Mouse (Mus musculus): ENCODE results near the gene Ccnk.

Ccnk gene

DNA sequence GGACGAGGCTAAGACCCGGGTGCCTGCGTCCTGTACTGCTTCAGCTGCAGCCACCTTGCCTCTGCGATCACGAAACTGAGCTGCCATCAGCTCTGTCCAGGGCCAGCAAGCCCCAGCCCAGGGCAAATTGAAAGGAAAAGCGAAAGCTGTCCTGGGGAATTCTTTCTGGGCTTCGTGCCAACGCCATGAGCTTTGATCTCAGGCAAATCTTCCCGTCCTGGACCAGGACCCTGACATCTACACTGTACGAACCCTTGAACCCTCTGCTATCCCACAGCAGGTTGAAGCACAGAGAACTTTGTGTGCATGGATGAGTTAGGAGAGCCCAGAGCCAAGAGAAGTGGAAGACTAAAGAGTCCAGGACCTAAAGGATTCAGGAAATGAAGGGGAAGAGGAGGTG lies 70.1 kb downstream of the Ccnk start:
- no peak for DNase-seq

DNA sequence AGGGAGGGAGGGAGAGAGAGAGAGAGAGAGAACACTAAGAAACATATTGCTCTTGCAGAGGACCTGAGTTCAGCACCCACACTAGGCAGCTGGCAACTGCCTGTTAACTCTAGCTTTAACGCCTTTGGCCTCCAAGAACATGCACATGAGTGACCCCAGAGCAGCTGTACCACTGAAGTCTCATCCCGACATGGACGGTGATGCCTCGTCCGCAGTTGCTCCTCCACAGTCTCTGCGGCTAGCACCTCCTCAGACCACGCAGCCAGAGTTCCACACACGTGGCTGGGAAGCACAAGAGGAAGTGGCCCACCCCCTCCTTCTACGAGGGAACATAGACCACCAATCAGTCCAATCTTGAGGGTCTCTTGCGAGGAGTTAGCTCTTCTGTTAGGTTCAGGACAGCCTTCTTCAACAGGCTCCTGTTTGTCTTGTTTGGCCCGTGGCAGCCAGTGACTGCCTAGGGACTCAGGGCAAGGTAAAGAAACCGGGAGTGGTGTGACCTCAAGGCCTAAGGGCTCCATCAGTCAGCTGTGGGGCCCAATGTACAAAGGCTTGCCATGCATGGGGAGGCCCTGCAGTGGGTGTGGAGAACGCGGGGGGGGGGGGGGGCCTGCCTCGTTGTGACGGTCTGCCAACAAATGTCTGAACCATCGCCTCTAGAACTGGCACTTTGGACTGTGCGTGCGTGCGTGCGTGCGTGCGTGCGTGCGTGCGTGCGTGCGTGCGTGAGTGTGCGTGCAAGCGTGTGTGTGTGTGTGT lies 71.8 kb downstream of the Ccnk start:
- no peak for DNase-seq

DNA sequence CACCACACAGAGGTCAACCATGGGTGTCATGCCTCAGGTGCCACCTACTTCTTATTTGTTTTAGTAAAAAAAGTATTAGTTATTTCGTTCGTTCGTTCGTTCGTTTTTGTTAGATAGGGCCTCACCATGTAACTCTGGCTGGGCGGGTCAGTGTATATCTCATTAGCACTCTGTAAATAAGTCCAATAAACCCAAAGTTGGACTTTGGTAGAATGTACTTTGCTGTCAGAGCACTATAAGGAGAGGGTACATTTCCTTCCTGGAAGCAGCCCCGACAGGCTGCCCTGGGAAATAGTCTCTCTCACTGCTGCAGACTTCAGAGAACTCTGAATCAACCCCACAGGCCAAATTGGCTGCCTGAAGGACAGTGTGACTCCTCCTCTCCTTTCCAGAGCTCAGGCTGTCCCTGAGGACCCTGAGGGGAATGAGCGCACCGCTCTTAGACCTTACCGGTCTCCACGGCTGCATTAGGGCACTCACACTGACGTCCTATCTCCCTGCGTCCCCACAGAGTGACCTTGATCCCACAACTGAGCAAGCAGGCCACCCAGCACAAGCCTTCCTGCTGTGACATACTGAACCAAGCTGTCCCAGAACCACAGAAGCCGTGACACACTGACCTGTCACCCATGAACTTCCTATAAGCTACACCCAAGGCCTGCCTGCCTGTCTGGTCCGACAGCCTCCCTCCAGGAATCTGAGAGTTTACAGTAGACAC lies 72.6 kb downstream of the Ccnk start:
- no peak for DNase-seq
